Mouse (Mus musculus): ENCODE measurements at regions not wholly inside any gene's neighbourhood (a gene's known extent, or its start where the extent isn't known, plus 50 kb on each side); places are given as distances from the start of the nearest gene placed in this dataset.

GRCm38 (mm10) chr11:93808431-93808830 lies 77.1 kb downstream of the Utp18 start:
- no peak for DNase-seq (ENCODE audit: low spot score in 2 of 2)

- DNase-seq (ENCODE audit: low spot score in 2 of 2), result no peak
These were observed 78.4 kb downstream of the Utp18 start for GRCm38 (mm10) chr11:93807205-93807604.

GRCm38 (mm10) chr11:93771143-93771940 lies 114.2 kb downstream of the Utp18 start:
- DNase-seq (ENCODE audit: low spot score in 2 of 2), result no peak

- DNase-seq (ENCODE audit: low spot score in 2 of 2), result no peak
These were observed 119.6 kb downstream of the Utp18 start for GRCm38 (mm10) chr11:93765961-93766360.

GRCm38 (mm10) chr11:93762832-93763530 lies 122.6 kb downstream of the Utp18 start:
- peak; percentile 45 to 53 for DNase-seq (ENCODE audit: low spot score in 2 of 2)

- DNase-seq (ENCODE audit: low spot score in 2 of 2), result no peak
These were observed 127.7 kb downstream of the Utp18 start for GRCm38 (mm10) chr11:93757825-93758224.

GRCm38 (mm10) chr11:93736618-93737017 lies 148.9 kb downstream of the Utp18 start:
- DNase-seq (ENCODE audit: low spot score in 2 of 2), result no peak

- DNase-seq (ENCODE audit: low spot score in 2 of 2), result no peak
These were observed 151.9 kb downstream of the Utp18 start for GRCm38 (mm10) chr11:93733568-93734185.

GRCm38 (mm10) chr11:93729119-93729518 lies 156.4 kb downstream of the Utp18 start:
- DNase-seq (ENCODE audit: low spot score in 2 of 2), result no peak

- DNase-seq (ENCODE audit: low spot score in 2 of 2), result no peak
These were observed 160.3 kb downstream of the Utp18 start for GRCm38 (mm10) chr11:93725242-93725641.

GRCm38 (mm10) chr11:93719141-93719540 lies 166.4 kb downstream of the Utp18 start:
- no peak for DNase-seq (ENCODE audit: low spot score in 2 of 2)

GRCm38 (mm10) chr11:93709686-93710085 lies 175.9 kb downstream of the Utp18 start:
- no peak for DNase-seq (ENCODE audit: low spot score in 2 of 2)

GRCm38 (mm10) chr11:93696982-93697541 lies 188.5 kb downstream of the Utp18 start:
- DNase-seq (ENCODE audit: low spot score in 2 of 2), result no peak

GRCm38 (mm10) chr11:93696096-93696890 lies 189.3 kb downstream of the Utp18 start:
- no peak for DNase-seq (ENCODE audit: low spot score in 2 of 2)

GRCm38 (mm10) chr11:93683691-93684090 lies 201.9 kb downstream of the Utp18 start:
- no peak for DNase-seq (ENCODE audit: low spot score in 2 of 2)

GRCm38 (mm10) chr11:93676299-93676698 lies 209.3 kb downstream of the Utp18 start:
- DNase-seq (ENCODE audit: low spot score in 2 of 2), result no peak

- DNase-seq (ENCODE audit: low spot score in 2 of 2), result no peak
These were observed 213.5 kb downstream of the Utp18 start for GRCm38 (mm10) chr11:93672025-93672424.

GRCm38 (mm10) chr11:93661657-93662056 lies 223.9 kb downstream of the Utp18 start:
- no peak for DNase-seq (ENCODE audit: low spot score in 2 of 2)

- no peak for DNase-seq (ENCODE audit: low spot score in 2 of 2)
These were observed 225.2 kb downstream of the Utp18 start for GRCm38 (mm10) chr11:93660379-93660778.

- no peak for DNase-seq (ENCODE audit: low spot score in 2 of 2)
These were observed 226.8 kb downstream of the Utp18 start for GRCm38 (mm10) chr11:93658719-93659118.

GRCm38 (mm10) chr11:93655602-93656239 lies 229.8 kb downstream of the Utp18 start:
- no peak for DNase-seq (ENCODE audit: low spot score in 2 of 2)
